Mouse (Mus musculus): Measurements from ENCODE around the gene Gm45140.
"Not testable (repeated sequence)": the region's sequence is repeated elsewhere in the genome, so short reads cannot be mapped to it uniquely, and the experiment has no call there.

The Gm45140 gene

GRCm38 (mm10) chr6:87774466-87774865 is 61.1 kb downstream of the Gm45140 start:
- DNase-seq: no peak

- DNase-seq: no peak
Observed at GRCm38 (mm10) chr6:87770626-87771025, 65.0 kb downstream of the Gm45140 start.

- not testable (repeated sequence) for DNase-seq
Observed at GRCm38 (mm10) chr6:87764296-87764695, 71.3 kb downstream of the Gm45140 start.

DNA sequence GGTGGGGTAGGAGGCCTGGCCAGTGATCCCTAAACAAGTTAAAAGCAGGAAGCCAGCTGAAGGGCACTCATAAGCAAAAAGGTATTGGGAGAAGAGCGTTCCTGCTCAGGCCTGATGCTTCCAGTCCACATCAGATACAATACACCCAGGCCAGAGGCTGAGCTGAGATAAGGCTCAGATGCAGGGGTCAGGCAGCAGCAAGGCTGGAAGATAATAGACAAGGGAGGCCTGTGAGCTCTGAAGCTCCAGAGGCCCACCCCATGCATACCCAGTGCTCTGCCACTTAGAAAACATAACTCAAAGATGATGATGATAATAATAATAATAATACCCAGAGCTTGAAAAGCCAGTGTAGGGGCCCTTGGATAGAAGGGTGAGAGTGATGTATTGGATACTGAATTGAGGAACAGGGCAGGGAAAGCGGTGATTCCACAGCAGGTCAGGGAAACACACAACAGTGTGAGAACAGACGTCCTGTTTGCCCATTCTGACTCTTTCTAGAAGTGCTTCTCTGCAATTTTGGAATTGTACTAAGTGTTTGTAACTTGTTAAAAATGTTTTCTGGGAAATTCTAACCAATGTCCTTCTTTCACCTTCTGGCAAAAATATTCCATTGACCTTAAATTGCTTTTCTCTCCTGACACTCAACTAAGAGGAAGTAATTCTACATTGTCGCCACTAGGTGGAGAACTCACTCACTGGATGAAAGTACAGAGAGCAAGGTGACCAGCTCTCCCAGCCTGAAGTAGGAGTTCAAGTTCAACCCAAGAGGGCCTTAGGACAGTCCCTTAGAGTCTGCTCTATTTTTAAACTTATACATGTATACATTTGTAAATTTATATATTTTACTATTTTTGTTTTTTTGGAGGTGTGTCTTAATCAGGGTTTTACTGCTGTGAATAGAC is 72.0 kb downstream of the Gm45140 start:
- peak; percentile 24 for DNase-seq

GRCm38 (mm10) chr6:87762161-87762560 is 73.4 kb downstream of the Gm45140 start:
- no peak for DNase-seq

DNA sequence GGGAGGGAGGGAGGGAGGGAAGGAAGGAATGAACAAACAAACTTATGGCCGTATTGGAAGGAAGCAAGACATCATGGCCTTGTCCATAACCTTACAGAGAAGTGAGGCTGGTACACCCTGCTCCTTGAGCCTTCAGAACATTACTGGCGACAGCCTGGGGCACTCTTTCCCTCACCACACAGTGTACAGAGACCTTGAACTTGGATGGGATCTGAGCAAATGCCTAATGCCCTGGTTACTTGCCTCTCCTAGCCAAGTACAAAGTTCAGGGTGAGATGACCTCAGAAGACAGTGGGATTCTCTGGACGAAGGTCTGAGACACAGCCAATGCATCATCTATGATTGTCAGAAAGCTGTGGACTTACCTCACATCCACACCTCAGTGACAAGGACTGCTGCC is 75.7 kb downstream of the Gm45140 start:
- DNase-seq: no peak

GRCm38 (mm10) chr6:87759404-87759803 is 76.2 kb downstream of the Gm45140 start:
- DNase-seq: no peak

GRCm38 (mm10) chr6:87756896-87757295 is 78.7 kb downstream of the Gm45140 start:
- no peak for DNase-seq

DNA sequence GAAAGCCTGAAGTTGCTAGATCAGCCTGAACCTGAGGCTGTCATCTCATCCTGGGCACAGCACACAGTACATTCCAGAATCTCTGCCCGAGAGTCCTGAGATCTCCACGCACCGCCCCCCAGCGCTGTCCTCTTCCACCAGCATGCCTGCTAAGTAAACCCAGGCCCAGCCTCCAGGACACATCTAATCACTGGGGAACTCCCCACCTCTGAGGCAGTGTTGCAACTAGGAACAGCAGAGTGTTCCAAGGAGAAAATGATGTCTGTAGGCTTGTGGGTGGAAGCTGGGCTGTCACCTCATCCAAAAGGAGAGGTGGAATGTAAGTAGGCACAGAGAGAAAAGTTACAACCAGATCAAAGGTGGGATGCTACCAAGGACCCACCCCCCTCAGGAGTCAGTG is 80.4 kb downstream of the Gm45140 start:
- DNase-seq: no peak

DNA sequence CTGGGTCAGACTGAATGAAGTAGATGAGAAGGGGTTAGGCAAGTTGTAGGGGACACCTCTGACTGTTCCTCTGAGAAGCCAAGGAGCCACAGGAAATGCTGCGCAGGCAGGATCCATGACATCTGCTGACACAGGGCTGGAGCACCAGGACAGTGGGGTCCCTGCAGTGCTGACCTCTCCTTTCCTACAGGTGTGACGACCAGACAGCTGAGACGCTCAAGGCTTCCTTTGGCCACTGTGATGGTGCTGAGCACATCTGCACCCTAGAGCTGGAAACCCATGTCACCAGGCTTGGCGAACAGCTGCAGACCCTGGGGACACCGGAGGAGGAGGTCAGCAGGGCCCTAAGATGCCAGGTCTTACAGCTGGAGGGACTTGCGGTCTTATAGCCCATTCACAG is 84.0 kb downstream of the Gm45140 start:
- DNase-seq: no peak

DNA sequence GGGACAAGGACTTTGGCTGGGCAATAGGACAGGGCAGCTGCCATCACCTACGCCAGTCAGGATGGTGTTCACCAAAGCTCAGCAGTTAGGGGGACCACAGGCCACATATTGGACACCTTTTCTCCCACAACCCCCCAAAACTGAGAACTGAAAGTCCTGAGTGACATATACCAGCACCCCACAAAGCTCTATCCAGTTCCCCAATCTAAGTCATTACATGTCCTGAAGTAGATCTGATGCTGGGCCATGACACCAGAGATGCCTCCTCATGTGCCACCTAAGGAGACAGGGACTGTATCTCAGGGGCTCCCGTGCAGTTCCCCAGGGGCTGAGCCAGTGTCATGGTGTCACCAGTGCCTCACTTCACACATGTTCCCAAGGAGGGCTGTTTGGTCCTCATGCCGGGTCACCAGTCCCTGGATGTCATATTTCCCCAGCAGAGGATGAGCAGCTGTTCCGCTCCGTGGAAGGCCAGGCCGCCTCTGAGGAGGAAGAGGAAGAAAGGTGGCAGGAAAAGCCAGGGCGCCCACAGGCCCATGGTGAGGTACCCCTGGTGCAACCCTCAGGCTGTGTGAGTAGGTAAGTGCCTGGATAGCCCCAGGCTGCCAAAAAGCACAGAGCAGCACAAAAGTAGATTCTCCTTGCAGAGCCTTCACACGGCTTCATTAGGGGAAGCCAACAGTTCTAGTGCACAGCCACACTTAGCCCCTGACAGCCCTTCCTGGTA is 85.2 kb downstream of the Gm45140 start:
- DNase-seq: no peak

DNA sequence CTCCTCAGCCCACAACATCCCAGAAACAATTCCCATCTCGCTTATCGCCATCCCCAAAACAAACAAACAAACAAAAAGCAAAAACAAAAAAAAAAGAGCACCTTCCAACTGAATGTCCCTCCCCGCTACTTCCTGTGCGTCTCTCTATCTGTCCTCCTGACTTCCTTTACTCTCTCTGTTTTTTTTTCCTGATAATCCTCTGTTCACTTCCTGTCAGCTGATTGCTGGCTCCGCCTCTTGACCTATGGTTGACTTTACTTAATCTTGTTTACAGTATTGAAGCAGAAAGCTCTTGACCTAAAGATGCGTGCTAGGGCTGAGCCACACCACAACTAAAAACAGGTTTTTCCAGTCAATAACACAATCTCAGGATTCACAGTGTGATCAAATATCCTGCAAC is 87.1 kb downstream of the Gm45140 start:
- DNase-seq: no peak

DNA sequence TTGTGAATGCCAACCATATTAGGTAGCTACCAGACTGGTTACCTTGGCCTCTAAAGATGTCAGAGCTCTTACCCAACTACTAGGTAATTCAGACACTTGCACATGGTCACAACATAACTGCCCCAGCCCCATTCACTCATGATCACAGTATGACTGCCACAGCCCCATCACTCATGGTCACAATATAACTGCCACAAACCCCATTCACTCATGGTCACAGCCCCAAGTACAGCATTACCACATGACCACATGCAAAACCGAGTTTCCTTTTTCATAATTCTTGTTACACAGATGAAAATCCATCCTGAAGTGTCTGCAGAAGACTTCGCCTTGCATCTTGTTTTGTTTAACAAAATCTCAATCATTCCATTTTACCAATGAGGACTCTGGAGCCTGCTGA is 87.5 kb downstream of the Gm45140 start:
- DNase-seq: no peak

GRCm38 (mm10) chr6:87746849-87747248 is 88.7 kb downstream of the Gm45140 start:
- peak; percentile 56 for DNase-seq

GRCm38 (mm10) chr6:87746059-87746458 is 89.5 kb downstream of the Gm45140 start:
- peak; percentile 24 for DNase-seq

- DNase-seq: peak; percentile 29
Observed at GRCm38 (mm10) chr6:87745301-87745700, 90.3 kb downstream of the Gm45140 start.

- no peak for DNase-seq
Observed at GRCm38 (mm10) chr6:87744632-87745031, 91.0 kb downstream of the Gm45140 start.

DNA sequence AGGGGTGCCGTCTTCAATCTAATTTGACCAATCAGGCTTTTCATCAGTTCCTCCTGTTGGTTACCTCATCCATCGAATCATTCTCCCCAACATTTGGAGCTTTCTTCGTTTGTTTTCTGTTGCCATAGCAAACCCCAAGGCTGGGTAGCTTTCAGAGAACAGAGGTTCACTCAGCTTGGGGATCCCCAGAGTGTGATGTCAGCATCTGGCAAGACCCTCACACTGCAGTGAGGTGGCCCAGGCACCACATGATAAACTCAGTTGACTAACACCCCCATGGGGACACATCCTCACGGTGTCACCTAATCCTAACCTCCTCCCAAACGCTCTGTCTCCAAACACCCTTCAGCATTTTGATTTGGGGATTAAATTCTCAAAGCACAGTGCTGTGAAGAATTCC is 92.3 kb downstream of the Gm45140 start:
- no peak for DNase-seq

- DNase-seq: peak; percentile 31
Observed at GRCm38 (mm10) chr6:87742804-87743203, 92.8 kb downstream of the Gm45140 start.

DNA sequence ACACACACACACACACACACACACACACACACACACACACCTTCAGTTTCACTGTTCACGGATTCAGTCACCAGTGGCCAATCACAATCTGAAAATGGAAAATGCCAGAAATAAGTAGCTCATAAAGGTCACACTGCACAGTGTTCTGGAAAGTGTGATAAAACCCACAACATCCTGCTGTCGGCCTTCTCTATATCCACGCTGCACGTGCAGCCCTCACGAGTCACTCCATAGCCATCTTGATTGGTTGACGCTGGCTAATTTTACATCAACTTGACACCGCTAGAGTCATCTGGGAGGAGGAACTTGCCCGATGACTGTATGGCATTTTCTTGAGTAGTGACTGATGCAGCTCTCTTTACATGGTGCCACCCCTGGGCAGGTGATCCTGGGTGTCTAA is 93.6 kb downstream of the Gm45140 start:
- DNase-seq: no peak

- DNase-seq: no peak
Observed at GRCm38 (mm10) chr6:87740496-87740895, 95.1 kb downstream of the Gm45140 start.

- no peak for DNase-seq
Observed at GRCm38 (mm10) chr6:87739898-87740297, 95.7 kb downstream of the Gm45140 start.

All from lung, postnatal 14 days (tissue).